Mouse (Mus musculus) liver, adult (tissue): Measurements from ENCODE around the gene Grin2a.

ENCODE experiments used
- GATA4 ChIP-seq: IDR thresholded peaks from 2 replicates; pipeline ENCODE4 v1.6.1; 2014; ENCODE audit warnings: mild to moderate bottlenecking, low read length; ENCODE audit not compliant: insufficient replicate concordance

The Grin2a gene

DNA sequence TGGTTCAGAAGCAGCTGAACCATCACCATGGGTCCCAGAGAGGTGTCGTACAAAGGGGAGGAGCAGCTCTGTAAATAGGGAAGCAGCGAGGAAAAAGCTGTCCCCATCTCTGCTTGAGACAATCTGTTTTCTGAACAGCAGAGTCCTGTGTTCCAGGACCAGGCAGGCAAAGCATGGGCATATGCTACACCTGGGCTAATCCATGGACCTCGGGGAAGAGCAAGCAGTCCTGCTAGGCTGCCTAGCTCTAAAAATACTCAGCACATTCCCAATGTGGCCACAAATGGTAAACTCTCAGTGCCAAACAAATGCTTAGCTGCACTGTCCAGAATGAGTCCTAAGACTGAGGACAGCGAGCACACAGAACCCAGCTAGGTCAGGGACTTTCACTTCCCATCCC, 86.1 kb downstream of the Grin2a start:
- TF ChIP-seq GATA4 = no peak

DNA sequence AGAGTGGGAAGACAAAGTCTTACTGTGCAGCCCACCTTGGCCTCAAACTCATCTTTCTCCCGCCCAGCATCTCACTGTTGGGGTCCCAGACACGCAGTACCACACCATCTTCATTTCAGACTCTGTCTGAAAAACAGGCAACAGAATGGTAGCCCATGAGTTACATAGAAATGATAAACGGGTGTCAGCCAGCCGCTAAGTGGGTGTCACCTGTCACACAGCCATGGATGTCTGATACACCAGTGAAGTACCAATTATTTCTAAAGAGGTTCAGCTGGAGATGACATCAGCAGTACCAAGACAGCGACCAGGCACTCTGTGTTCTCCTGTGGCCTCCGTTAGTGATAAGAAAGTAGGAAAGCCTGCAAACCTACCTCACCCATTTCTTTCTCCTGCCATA, 90.9 kb downstream of the Grin2a start:
- TF ChIP-seq GATA4 = no peak

DNA sequence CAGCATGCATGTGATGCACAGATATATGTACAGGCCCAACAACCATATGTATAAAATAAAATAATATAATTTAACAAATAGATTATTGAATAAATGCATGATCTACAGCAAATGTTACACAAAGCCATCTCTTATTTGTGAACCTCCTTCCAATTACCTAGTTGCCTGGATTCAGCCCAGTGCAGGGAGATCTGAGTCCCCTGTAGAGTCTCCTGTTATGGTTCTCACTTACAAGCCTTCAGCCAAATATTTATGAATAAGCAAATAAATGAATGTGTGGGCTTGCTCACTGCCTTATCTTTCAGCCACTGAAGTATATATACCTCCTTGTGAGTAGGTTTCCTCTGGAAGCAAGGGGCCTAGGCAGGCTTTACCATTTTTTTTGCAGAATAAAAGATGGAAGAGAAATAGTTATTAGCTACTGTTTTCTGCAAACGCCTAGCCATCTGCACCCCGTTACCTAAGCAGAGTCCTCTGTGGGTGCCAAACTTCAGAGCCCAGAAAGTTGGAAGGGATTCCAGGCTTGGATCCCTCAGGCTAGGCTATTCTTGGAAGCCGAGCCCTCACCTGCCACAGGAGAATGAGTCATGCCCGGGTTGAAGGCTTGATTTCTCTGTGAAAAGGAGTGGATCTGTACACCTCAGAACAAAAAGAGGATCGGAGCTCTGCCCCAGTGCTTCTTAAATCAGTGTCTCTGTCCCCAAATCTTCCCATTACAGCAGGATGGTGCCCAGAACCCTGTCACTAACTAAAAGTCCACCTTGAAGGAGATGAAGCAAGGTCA, 92.5 kb downstream of the Grin2a start:
- TF ChIP-seq GATA4 = no peak

DNA sequence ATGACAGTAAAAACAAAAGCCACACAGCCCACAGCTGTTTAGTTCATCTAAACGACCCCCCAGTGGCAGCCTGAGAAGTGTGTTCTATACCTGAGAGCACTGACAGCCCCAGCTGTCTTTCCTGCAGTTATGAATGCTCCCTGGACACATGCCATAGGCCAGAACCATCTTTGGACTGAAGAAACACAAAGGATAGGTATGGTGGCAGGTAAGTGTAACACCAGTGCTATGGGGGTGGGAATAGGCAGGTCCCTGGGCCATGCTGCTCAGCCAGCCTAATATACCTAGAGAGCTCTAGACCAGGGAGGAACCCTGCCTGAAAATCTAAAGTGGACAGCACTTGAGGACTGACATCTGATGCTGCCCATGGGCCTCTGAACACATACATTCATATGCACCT, 93.9 kb downstream of the Grin2a start:
- TF ChIP-seq GATA4 = no peak

DNA sequence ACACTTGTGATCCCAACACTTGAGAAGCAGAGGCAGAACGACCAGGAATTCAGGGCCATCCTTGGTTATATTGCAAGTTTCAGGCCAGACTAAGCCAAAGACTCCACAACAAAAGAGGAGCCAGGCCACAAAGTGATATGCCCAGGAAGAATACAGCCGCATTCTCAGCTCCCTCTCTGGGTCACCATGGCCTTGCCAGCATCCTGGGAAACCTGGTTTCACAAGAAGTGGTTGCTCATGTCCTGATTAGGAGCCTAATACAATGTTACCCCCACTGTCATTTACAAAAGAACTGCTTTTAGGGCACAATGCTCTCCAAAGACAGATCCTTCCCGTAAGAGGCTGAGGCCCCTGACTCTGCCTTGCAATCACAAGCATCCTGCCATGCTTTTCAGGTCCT, 94.4 kb downstream of the Grin2a start:
- no peak for TF ChIP-seq GATA4

DNA sequence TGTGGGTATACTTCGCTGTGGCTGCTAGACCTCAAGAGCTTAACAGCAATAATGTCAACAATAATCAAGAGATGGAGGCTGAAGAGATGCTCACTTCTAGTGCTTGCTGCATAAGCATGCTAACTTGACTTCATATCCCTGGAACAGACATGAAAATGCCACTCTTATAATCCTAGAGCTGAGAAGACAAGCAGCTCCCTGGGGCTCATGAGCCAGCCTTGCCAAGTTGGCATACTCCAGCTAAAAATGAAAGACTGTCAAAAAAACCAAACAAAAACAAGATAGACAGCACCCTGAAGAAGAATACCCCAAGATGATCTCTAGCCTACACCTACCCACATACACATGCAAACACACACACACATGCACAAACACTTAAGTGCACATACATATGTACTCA, 95.2 kb downstream of the Grin2a start:
- TF ChIP-seq GATA4 = no peak

DNA sequence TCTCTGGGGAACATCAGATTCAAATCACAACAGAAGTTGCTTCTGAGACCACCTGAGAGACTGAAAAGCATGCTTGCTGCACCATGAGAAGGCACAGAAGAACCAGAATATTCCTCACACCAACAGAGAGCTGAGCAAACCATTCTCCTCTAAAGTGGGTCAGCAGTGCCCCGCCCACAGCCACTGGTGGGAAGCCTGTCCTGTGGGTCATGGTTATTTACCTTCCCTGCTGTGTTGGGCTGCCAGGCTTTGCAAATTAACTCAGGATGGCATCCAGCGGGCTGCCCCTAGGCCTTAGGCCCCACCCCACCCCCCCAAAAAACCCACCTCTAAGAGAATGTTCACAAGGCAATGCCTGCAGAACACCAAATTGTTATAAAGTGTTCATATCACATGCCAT, 96.2 kb downstream of the Grin2a start:
- no peak for TF ChIP-seq GATA4

DNA sequence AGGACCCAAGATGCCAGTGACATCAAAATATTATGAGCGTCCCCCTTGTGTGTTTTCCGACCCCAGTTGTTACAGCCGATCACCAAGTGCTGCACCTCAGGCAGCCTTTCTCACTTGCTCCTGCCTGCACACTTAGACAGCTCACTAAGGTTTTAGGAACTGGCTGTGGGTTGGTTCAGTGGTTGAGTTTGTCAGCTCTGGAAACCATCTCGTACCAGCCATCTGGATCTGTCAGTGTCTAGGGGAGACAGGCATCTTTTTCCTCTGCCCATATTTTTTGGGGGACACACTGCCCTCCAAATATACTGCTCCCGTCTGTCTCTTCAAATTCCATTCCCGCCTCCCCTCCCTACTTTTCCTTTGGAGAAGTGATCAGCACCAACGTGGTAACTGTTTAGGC, 99.8 kb downstream of the Grin2a start:
- no peak for TF ChIP-seq GATA4

DNA sequence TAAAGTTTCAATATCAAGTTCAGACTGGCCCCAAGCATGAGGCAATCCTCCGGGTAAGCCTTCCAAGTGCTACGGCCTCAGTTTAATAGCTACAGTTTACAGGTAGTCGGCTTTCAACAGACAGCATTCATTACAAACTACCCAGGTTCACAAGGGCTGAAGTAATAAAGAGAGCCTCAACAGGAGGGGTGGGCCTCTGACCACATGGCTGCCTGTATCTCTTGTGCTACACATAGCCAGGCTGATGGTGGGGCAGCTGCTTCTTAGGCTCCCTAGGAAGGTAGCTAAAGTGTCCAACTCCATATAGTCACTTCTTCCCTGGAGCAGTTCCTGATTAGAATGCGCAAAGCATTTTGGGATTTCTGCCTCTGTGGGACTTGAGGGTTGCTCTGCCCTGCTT, 109.2 kb downstream of the Grin2a start:
- no peak for TF ChIP-seq GATA4

DNA sequence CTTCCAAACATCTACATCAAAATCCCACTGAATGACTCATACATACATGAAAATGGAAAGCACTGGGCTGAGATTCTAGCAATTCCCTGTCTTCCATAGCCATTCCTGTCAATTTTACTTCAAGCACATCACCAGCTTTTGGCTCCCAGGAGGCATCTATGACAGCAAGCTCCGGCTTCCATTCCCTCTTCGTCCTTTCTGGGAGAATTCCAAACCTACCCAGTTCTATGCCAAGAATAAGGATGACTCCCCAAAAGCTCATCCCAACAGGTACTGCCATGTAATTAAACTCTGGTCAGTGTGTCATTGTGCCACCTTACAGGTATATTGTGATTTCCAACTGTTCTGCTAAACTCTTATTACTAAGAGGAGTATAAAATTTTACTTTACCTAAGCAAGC, 111.2 kb downstream of the Grin2a start:
- TF ChIP-seq GATA4 = no peak

DNA sequence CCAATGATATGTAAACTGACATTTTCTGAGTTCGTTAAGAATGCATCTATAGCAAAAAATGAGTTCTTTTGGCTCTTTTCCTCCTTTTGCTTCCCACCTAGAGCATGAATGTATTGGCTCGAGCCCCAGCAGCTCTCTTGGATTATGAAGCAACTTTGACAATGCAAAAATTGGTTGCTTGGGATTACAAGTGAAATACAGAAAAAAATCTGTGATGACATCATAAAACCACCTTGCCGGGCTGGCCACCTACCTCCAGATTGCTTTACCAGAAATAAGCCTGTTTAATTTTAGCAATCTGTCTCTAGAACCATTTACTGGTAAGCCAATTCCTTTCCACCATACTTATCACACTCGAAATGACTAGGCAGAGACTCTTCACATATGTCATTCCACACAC, 112.9 kb downstream of the Grin2a start:
- no peak for TF ChIP-seq GATA4

DNA sequence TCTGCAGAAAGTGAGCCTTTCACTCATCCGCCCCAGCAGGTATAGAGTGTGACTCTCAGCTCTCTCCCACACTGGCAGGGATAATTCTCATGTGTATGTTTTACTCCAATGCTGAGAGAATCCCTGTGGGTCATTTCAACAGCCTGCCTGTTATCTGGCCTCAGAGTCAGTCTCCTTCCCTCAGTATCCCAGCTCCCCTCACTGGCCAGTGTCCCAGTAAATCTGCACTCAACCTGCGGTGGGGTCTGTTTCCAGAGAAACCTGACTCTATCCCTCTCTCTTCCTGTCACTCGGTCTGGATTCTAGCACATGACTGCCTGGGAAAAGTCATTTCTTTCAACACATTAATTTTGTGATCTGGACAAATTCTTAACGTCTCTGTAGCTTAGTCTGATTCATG, 122.4 kb downstream of the Grin2a start:
- TF ChIP-seq GATA4 = no peak

DNA sequence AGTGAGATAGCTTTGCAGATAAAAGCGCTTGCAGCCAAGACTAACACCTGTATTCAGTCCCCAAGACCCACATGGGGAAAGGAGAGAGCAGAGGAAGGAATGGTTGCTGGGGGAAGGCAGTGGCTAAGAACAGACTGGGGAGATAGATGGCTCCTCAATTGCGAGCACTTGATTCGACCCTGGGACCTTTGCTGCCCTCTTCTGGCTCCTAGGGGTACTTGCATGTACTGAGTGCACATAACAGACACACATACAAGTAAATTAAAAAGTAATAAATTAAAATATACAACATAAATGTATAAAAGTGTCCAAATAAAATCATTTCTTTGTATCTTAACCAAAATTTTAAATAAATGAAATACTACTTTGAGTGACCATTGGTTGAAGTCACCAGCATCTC, 129.7 kb downstream of the Grin2a start:
- no peak for TF ChIP-seq GATA4

DNA sequence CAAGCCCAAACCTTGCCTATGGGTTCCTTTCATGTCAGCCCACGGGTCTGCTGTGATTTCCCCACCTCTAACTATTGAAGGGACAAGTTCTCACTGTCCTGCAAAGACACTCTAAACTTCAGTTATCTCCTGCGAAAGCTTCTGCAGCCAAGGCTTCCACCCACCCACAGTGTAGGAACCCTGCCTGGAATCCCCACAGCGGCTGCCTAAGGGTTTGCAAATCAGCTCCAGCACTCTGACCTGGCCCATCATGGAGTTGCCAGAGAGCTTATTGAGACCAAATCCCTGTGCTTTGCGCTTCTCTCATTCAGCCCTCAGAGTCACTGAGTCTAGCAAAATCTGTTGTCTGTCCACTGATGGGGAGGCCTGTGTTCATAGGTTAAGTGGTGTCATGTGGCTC, 130.3 kb downstream of the Grin2a start:
- TF ChIP-seq GATA4 = no peak

DNA sequence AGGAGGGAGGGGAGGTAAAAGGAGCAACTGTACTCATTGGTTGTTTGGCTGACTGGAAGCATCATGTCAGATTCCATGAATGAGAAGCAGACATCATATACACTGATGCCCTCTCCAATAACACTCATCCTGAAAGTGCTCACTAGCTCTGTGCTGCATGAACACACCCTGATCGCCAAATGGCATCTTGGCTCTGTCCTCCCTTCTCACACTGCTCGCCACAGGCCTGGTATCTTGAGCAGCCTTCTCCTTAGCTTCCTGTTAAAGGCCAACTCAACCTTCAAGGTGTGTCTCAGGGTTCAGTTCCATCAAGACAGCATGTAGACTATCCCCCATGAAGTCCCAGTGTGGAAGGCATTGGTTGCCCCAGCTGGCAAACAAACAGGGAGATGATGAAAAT, 137.6 kb downstream of the Grin2a start:
- no peak for TF ChIP-seq GATA4

DNA sequence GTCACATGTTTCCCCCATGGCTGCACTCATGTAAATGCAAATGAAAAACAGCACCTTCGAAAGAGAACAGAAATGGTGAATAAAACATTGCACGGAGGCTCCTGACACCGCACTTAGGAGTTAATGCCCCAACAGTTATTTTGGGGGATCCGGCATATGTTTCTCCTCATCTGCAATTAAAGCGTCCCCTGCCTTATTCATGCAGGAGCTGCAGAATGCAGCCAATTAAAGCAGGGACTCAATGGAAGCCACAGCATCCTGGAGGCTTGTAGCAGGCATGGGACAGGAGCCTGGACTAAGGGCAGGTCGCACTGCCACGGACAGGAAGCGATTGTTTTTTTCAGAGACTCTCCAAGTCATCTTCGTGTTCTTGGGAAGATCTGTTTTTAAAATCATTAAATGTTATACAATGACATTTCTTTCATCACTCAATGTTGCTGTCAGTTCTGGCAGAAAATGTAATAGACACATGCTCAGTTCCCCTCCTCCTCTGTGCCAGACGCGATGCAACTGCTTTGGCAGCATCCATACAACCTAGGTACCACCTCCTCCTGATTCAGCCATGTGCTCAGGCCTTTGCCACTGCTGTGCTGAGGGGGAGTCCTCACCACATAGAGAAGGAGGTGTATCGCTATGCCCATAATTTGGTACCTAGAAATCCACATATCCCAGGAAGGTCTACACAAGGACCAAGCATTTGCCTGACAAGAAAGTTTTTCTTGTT, 143.9 kb downstream of the Grin2a start:
- no peak for TF ChIP-seq GATA4

DNA sequence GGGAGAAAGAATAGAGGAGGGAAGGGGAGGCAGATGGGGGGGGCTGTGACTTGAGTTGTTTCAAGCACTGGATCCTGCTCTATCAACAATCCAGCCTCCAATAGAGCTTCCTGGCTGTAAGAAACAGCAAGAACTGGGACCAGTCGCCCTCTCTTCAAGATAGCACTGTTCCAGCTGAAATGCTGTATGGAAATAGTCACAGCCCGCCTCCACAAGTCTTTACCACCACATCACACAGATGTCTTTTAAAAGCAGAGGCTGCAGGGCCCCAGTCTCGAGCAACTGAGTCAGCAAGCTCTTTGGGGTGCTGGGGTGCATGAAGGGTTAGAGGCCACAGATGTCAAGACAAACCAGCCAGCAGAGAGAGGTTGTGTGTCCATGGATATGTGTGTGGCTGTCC, 153.9 kb downstream of the Grin2a start:
- no peak for TF ChIP-seq GATA4
